Mouse (Mus musculus): ENCODE measurements around the gene Ceacam2.
A peak's percentile ranks its signal among the peaks of the same experiment; 100 is the strongest.
"Not testable (repeated sequence)": the region's sequence is repeated elsewhere in the genome, so short reads cannot be mapped to it uniquely, and the experiment has no call there.

The Ceacam2 gene

GRCm38 (mm10) chr7:25483133-25483735 lies 56.4 kb downstream of the Ceacam2 start:
- no peak for DNase-seq (ENCODE audit: low read depth)

GRCm38 (mm10) chr7:25480791-25481190 lies 58.9 kb downstream of the Ceacam2 start:
- DNase-seq (ENCODE audit: low read depth), result not testable (repeated sequence)

- DNase-seq (ENCODE audit: low read depth), result no peak
These were observed 60.2 kb downstream of the Ceacam2 start for GRCm38 (mm10) chr7:25479440-25479839.

- DNase-seq (ENCODE audit: low read depth), result not testable (repeated sequence)
These were observed 61.9 kb downstream of the Ceacam2 start for GRCm38 (mm10) chr7:25477752-25478093.

- peak; percentile 53 for DNase-seq (ENCODE audit: low read depth)
These were observed 62.4 kb downstream of the Ceacam2 start, which contains the start of gene Ceacam1 for GRCm38 (mm10) chr7:25477091-25477751. TSS of gene Ceacam1 (minus strand) at chr7:25477603.

- not testable (repeated sequence) for DNase-seq (ENCODE audit: low read depth)
These were observed 67.8 kb downstream of the Ceacam2 start for GRCm38 (mm10) chr7:25471821-25472220.

All from c-Kit-positive CD71-positive TER-119-negative erythroid progenitor cells, embryonic 14.5 days (primary cell).